Mouse (Mus musculus): ENCODE data around the gene Xrn2. TPM values are rescaled to one million over a fixed set of nuclear protein-coding genes. Genes with fewer than 3 reads are reported as not detected.

Xrn2 gene
- total RNA-seq, 2 experiments from 2014 or later, result 82.6 to 89.8 TPM

- DNase-seq (ENCODE audit: low spot score in 2 of 2), result no peak
These were observed 34.3 kb downstream of the Xrn2 start for GRCm38 (mm10) chr2:147047051-147047450.

DNA sequence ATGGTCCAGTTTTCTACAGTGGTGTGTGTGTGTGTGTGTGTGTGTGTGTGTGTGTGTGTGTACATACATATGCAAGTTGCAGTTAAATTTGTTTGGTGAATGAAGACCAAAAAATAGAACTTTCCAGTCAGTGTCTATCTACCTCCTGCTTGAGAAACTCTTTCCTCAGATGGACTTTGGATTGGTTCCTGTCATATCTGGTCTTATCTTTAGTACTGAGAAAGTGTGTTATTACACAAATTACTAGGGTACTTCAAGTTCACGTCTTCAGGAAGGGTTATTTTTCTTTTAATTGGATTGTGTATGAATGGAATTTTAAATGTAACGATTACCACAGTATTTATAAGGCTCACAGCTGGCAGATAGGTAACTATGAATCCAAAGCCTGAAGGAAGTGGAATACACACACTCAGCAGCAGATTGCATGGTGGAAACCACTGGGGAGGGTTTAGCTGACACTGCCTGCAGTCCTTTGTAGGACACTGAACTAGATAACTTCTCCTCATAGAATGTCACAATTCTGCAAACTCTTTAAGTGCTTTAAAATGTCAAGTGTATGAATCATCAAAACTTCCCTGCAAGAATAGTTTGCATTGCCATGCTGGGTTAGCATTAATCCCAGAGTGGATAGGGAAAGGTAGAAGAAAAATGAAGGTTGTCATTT, 40.6 kb downstream of the Xrn2 start:
- DNase-seq (ENCODE audit: low spot score in 2 of 2), result no peak

DNA sequence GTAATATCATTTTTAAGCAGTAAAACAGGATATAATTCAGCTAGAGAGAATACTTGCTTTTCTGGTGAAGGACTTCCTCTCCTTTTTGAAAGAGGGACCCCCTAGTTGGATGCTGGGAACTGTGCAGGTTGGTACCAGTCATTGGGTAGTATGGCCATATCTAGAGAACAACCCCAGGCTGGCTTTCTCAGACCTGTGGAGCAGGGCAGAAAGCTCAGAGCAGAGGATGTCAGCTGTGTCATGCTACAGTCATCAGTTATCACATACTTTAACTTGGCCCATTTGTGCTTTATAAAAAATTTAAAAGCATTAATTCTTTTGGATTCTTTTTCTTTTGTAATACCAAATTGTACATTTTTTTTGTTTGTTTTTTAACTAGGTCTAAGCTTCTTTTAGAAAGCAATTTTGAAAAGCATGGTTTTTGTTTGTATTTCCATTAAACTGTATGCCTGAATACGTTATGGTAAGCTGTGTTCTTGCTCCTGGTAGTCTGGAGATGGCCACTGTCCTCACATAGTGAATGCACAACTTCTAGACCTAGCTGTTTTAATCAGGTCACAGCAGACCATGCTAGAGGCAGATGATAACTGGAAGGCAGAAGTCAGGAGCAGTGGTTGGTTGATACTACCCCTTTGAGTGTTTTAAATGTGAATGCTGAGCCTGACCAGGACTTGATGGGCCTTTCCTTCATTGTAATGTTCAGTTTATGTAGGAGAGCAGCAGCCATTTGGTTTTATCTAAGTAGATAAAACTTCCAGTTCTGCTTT, 54.9 kb downstream of the Xrn2 start:
- DNase-seq (ENCODE audit: low spot score in 2 of 2), result no peak

DNA sequence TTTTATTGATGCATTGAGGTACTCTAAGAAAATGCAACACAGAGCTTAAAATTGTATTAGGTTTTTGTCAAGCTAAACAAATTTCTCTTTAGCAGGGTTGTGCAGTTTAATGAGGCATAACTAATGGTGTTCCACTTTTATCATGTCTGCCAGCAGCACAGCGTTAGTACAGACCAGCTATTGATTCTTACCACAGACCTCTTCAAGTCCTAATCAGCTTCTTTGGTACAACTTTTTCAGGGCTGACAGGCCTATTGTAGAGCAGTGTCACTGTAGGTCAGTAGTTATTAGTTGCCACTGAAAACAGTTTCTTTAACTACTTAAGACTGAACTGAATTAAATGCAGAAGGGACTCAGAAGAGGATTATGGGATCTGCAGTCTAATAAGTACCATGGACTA, 56.3 kb downstream of the Xrn2 start:
- DNase-seq (ENCODE audit: low spot score in 2 of 2), result no peak

- no peak for DNase-seq (ENCODE audit: low spot score in 2 of 2)
These were observed 57.5 kb downstream of the Xrn2 start for GRCm38 (mm10) chr2:147070305-147070704.

- no peak for DNase-seq (ENCODE audit: low spot score in 2 of 2)
These were observed 61.2 kb downstream of the Xrn2 start for GRCm38 (mm10) chr2:147073962-147074361.

DNA sequence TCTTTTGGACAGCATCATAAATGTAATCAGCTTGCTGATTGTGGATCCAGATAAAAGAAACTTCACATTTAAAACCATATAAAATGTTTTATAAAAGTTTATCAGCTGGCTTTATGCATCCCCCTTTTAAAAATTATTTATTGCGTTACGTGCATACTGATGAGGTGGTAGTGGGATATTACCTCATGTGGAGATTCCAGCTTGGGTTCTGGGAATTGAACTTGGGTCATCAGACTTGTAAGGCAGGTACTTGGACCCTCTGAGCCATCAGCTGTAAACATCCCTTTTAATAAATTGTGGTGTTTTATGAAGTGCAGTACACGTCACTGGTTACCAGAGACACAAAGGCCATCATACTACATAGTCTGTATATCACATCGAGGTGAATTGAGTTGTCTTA, 61.6 kb downstream of the Xrn2 start:
- no peak for DNase-seq (ENCODE audit: low spot score in 2 of 2)

DNA sequence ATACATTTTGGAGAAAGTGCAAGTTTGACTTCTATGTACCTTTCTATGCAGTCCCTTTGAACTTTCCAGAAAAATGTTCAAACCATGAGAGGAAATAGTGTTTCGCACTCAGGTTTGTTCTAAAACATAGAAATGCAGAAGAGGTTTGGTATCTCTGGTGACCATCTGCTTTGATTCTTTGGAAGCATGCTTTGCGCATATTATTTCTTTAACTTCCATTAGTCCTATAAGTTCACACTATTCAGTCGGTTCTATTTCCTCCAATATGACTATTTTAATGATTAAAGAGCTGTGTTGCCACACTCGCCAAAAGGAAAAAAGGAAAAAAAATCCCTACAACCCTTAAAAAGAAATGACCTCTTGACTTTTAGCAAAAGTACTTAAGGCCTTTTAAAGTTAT, 69.6 kb downstream of the Xrn2 start:
- DNase-seq (ENCODE audit: low spot score in 2 of 2), result no peak

DNA sequence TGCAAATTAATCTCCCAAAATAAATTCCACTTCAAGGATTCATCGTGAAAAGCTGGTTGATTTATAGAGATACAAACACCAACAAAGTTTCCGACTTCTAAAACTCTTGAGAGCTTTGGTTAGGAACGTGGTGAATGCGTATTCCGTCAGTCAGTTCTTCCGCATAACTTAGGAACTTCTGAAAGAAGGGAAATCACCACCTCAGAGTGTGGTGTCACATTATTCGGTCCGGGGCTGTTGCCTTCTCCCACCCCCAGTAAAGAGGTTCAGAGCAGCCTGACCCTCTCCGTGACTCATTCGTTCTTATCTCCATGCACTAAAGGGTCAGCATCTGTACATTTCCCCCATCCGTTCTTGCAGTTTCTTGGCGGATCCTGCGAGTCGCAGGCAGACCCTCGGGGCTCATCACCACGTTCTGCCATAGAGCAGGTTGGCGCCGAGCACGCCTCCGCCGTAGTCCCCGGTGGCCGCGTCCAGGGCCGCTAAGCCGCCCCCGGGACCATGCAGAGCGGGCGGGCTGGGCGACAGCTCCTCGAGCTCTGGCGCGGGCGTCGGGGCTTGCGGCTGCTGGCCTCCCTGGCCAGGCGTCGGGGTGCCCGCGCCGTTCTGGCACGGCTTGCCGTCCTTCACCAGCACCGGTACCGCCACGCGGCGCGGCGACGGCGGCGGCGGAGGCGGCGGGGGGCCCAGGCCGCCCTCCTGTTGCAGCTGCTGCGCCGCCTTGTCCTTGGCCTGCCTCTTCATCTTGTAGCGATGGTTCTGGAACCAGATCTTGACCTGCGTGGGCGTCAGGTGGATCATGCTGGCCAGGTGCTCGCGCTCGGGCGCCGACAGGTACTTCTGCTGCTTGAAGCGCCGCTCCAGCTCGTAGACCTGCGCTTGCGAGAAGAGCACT, 70.9 kb downstream of the Xrn2 start:
- DNase-seq (ENCODE audit: low spot score in 2 of 2), result peak in 1 of 2 experiments; percentile 8

DNA sequence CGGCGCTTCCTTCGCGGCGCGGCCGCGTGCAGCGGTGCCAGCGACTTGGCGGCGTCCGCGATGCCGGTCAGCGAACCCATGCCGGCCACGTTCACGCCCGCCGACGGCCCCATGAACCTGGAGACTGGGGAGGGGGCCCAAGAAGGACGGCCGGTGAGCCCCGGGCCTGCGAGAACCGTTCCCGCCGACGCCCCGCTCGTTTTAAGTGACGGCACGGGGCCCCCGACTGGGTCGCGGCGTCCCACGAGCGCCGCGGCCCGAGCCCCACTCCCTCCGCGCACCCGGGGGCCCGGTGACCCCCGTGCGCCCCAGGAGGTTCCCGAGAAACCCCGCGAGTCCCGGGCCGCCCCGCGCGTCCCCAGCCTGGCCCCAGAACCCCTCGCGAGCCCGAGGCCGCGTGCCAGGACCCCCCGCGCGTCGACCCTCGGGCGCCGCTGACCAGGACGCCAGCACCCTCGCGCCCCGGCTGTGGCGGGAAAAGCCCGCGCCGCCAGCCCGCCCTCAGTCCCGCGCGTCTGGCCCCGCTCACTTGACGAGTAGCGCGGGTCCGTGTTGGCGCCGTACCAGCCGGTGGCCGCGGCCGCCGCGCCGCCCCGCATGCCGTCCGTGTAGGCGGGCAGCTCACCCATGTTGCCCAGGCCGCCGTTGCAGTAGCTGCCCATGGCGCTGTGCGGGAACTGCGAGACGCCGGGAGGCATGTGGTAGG, 71.7 kb downstream of the Xrn2 start:
- no peak for DNase-seq (ENCODE audit: low spot score in 2 of 2)

GRCm38 (mm10) chr2:147085072-147085870, 72.5 kb downstream of the Xrn2 start, which contains the start of gene Nkx2-4:
TSS of gene Nkx2-4 (minus strand) at chr2:147085445.
- DNase-seq (ENCODE audit: low spot score in 2 of 2), result no peak

DNA sequence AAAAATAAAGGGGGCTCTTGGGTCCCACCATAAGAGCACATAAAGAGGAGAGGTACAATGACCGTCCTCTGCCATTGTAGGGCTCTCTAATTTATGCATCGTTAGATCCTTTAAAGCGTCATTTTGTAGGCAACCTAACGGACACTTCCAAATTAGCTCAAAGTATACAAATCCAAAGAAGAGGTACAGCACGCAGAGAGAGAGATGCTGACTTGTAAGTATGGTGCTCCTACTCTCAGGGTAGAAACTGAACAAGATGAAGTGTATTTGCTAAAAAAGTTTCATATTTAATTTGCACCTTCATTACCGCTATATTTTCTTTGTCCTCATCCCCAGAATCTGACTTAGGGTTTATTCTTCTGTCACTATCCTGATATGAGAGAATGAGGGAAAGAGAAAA, 73.1 kb downstream of the Xrn2 start:
- DNase-seq (ENCODE audit: low spot score in 2 of 2), result no peak

GRCm38 (mm10) chr2:147086441-147086840, 73.6 kb downstream of the Xrn2 start:
- no peak for DNase-seq (ENCODE audit: low spot score in 2 of 2)

GRCm38 (mm10) chr2:147119736-147120135, 106.9 kb downstream of the Xrn2 start:
- no peak for DNase-seq (ENCODE audit: low spot score in 2 of 2)

- no peak for DNase-seq (ENCODE audit: low spot score in 2 of 2)
These were observed 114.6 kb downstream of the Xrn2 start for GRCm38 (mm10) chr2:147127366-147127765.

Other genes with a start within 250 kb of the Xrn2 start
- gene Kiz, start 157.1 kb upstream of the Xrn2 start, total RNA-seq (2021), result 10 to 100 TPM; 46.1 to 48.0 TPM
- gene Nkx2-4, start 72.4 kb downstream of the Xrn2 start, total RNA-seq (2021), result not detected
- gene Nkx2-2, start 181.2 kb downstream of the Xrn2 start, total RNA-seq (2021), result 1 to 10 TPM in 1 of 2 experiments, under 1 TPM in 1; 0.14 to 2.6 TPM

Data from adrenal gland, postnatal 4 days (tissue).